Comparison of ENCODE assay signal across 8 mouse cellular contexts in genomic region chr13:37969337-37969736, GRCm38 (mm10). TPM values are rescaled to one million over a fixed set of nuclear protein-coding genes. Genes with fewer than 3 reads are reported as not detected.
A peak's percentile ranks its signal among the peaks of the same experiment; 100 is the strongest.
DNase-seq lines count a peak whose midpoint lies in the region; ATAC-seq and TF ChIP-seq lines count a peak whose summit lies in the region.

No protein-coding gene starts in this region.

- H3K27ac ChIP-seq in ES-Bruce4 (ENCODE audit: insufficient read depth, low read length), result no peak overlapping the region
- H3K27ac ChIP-seq in embryonic facial prominence, embryonic 11.5 days (replicated peaks; ENCODE audit: low read depth, low read length), result no peak overlapping the region

- no peak for TF ChIP-seq POLR2A in ES-Bruce4 (IDR thresholded peaks at IDR 0.05; ENCODE audit: insufficient read depth, low read length)

- H3K36me3 ChIP-seq in ES-Bruce4 (ENCODE audit: control insufficient read depth, insufficient read depth, low read length, poor library complexity, severe bottlenecking), result no peaks in the 10 kb centered on the region
- H3K36me3 ChIP-seq in embryonic facial prominence, embryonic 11.5 days (replicated peaks; ENCODE audit: control insufficient read depth, insufficient read depth, low read depth, low read length), result no peaks in the 10 kb centered on the region

- H3K27me3 ChIP-seq in ES-Bruce4 (ENCODE audit: control insufficient read depth, insufficient read depth, low read length, poor library complexity, severe bottlenecking), result no peaks in the 10 kb centered on the region
- H3K27me3 ChIP-seq in embryonic facial prominence, embryonic 11.5 days (ENCODE audit: control insufficient read depth, insufficient read depth, low read length), result no peaks in the 10 kb centered on the region

- TF ChIP-seq CTCF in ES-Bruce4 (IDR thresholded peaks at IDR 0.05; ENCODE audit: low read depth, low read length), result peak; percentile 93

- 12% methylated on average over 14 of the region's 14 CpGs for WGBS in embryonic facial prominence, embryonic 11.5 days

- H3K9ac ChIP-seq in ES-Bruce4 (ENCODE audit: low read depth, poor library complexity, severe bottlenecking), result no peak overlapping the region
- H3K9ac ChIP-seq in embryonic facial prominence, embryonic 11.5 days (replicated peaks; ENCODE audit: low read length), result no peak overlapping the region

- no peaks in the 10 kb centered on the region for H3K9me3 ChIP-seq in ES-Bruce4 (replicated peaks; ENCODE audit: control insufficient read depth, insufficient read depth, low read length, poor library complexity, severe bottlenecking)
- H3K9me3 ChIP-seq in embryonic facial prominence, embryonic 11.5 days (replicated peaks; ENCODE audit: control insufficient read depth, low read length), result no peaks in the 10 kb centered on the region

- no peak for ATAC-seq in embryonic facial prominence, embryonic 11.5 days (replicated peaks; ENCODE audit: insufficient number of reproducible peaks, low FRiP score, low TSS enrichment, low read depth)

- no peak for TF ChIP-seq EP300 in ES-Bruce4 (IDR thresholded peaks at IDR 0.05; ENCODE audit: insufficient read depth, low read depth, low read length)

- no peak overlapping the region for H3K4me3 ChIP-seq in ES-Bruce4 (ENCODE audit: low read depth, low read length)
- H3K4me3 ChIP-seq in embryonic facial prominence, embryonic 11.5 days (ENCODE audit: low read depth, low read length), result no peak overlapping the region

- peaks cover 7% of the 10 kb centered on the region for H3K4me1 ChIP-seq in ES-Bruce4 (ENCODE audit: control insufficient read depth, insufficient read depth, low read length)
- H3K4me1 ChIP-seq in embryonic facial prominence, embryonic 11.5 days (ENCODE audit: control insufficient read depth, insufficient read depth, low read length), result peaks cover under 1% of the 10 kb centered on the region; the same call in 1 of the 2 replicates

- H3K4me2 ChIP-seq in embryonic facial prominence, embryonic 11.5 days (ENCODE audit: low read depth, low read length), result no peak overlapping the region

- intact Hi-C loops in heart, postnatal 10 days (cut with DNase I), result no loop called here

- peak; percentile 87 to 91 for DNase-seq in adrenal gland, postnatal 36 days
- peak; percentile 86 for DNase-seq in embryonic facial prominence, embryonic 11.5 days (ENCODE audit: low spot score)
- DNase-seq in heart, postnatal 10 days, result peak; percentile 89 to 95
- DNase-seq in layer of hippocampus, adult 9-11 months, result peak; percentile 79
- DNase-seq in lung, postnatal 14 days, result peak; percentile 94
- peak; percentile 89 for DNase-seq in retina, embryonic 14.5 days (ENCODE audit: low spot score)
- peak; percentile 66 to 85 for DNase-seq in urinary bladder, adult 18-20 months (ENCODE audit: low spot score in 2 of 2)

RNA-seq across cellular contexts. Expression of gene Ssr1, which starts 24.7 kb away (rescaled TPM):
- 137 and 150 TPM in 2 replicates for polyA plus RNA-seq in ES-Bruce4 (2011; ENCODE audit: insufficient read depth, insufficient read length, low read depth, missing spikeins)
- 100 to 1,000 TPM; 155 to 162 TPM for total RNA-seq in adrenal gland, postnatal 36 days (2021)
- 128 and 137 TPM in 2 replicates for polyA plus RNA-seq in embryonic facial prominence, embryonic 11.5 days (2014; fragmentation: Nextera tagmentation; extraction: Ambion mirVana)
- total RNA-seq in heart, postnatal 10 days (2021), result 10 to 100 TPM; 67.4 to 76.5 TPM
